Mouse (Mus musculus) 3134 (cell line): ENCODE data around the gene Samd4.
"Not testable (repeated sequence)": the region's sequence is repeated elsewhere in the genome, so short reads cannot be mapped to it uniquely, and the experiment has no call there.

Source experiments
- DNase-seq: peaks from one replicate; pipeline ENCODE4 v3.0.0-alpha.2; 2011; ENCODE audit warnings: low spot score; ENCODE audit not compliant: insufficient read length; ENCODE audit errors: extremely low read depth

Gene Samd4

DNA sequence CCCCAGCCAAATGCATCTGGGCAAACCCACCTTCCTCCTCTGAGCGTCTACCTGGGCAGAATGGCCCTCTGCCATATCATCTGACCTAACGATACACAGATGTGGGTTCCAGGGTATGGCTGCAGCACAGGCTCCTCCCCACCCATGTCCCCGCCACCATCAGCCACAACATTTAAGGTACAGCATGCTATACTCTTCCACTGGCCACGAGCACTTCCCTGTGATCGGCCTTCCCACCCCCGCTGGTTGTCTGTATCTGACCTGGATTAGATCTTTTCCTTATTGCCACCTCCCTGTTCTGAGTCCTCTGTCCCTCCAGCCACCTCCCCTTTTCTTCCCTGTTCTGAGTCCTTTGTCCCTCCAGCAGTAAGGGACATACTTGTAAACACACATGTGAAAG lies 209.3 kb downstream of the Samd4 start:
- no peak for DNase-seq

DNA sequence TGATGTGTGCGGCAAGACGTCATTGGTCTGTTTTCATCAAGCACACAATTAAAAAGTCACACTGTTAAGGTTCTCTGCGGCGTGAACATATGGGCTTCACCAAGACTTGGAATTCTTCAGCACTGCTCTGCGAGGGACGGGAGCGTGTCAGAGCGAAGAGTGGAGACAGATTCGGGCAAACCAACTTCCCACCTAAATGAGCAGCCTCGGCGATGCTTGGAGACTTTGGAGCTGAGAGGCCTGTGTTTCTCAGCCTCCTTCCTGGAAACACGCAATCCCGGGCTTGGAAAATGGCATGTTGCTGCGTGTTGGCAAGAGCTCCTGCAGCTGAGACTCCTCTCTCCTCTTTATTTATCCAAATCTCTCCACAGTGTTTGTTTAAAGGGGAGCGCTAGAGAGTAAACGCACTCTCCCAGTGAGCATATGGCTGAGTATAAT lies 210.7 kb downstream of the Samd4 start:
- no peak for DNase-seq

DNA sequence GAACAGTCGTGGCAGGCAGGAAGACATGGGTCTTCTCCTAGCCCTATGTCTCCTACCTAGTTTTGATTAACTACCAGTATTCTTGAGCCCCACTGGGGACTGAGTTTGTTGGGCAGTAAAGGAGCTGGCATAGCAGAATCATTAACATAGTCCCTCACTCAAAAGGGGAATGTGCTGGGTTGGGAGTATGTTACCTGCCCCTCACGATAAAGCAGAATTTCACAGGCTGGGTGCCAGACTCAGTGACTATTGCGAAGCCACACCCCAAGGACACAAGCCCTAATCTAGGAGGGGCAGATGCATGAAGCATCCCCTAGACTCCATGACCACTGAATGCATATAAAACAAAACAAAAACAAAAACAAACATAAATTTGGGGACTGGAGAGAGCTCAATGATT lies 212.4 kb downstream of the Samd4 start:
- no peak for DNase-seq

DNA sequence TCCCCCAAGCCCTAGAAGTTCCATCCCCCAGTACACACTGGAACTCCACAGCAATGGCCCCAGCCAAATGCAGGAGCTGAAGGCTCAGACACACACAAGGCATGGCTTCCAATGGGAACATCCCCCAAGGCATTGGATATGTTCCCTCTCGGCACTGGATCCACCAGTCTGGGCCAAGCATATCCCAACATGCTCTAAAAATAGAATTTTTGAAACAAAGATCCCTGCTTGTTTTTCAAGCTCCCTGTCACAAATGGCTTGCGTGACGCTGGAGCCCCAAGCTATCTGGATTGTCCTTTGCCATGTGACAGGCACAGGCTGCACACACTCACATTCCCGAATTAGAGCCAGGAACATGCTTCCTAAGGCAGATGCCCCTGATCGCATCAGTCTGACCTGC lies 213.7 kb downstream of the Samd4 start:
- no peak for DNase-seq

DNA sequence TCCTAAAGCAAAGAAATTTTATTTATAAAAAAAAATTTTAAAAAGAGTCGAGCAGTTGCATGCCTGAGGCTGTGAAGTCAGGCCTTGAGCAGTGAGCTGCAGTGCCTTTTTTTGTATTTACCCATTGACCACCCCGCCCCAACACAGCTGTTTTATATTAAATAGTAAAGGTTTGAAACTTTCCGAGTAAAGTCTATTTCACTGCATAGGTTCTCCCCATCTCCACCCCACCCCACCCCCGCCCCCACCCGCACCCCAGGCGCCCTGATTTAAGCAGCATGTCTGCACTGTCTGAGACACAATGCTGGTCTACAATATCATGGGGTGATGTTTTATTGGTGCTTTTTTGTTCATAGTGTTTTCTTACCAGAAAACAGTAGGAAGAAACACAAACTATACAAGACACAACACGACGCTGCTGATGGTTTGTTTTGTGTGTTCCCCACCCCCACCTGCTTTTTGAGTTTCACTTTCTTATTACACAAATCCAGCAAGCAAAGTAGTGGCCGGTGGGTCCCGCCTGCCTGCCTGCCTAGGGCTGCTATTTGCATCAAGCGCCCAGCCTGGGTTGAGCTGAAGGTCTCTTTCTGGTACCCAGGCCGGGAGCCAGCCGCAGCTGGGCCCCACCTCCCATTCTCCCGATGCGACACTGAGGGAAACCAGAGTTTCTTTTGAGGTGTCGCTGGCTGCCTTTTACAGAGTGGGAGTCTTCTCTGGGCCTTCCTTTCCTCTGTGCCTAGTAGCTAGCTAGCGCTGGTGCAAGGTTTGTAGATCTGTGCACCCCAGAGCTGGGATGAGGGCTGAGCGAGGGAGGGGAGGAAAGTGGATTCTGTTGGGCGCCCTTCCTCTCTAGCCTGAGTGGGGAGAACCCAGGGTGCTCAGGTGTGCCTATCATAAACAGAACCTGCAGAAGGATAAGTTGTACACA lies 221.9 kb downstream of the Samd4 start:
- DNase-seq = no peak

DNA sequence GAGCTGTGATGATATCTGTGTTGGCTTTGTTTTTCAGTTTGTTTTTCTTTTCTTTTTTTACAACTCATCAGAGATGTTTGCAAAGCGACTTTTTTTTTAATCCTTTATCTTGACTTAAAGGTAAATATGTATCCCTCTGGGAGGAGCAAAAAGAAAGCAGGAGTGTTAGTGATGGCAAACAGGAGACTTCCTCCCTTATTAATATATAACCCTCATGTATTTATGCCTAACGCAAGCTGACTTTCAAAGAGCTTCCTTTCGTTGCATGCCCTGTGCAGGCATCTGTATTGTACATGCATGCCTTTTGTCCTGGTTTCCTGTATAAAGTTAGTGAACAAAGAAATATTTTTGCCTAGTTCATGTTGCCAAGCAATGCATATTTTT lies 222.5 kb downstream of the Samd4 start:
- no peak for DNase-seq

DNA sequence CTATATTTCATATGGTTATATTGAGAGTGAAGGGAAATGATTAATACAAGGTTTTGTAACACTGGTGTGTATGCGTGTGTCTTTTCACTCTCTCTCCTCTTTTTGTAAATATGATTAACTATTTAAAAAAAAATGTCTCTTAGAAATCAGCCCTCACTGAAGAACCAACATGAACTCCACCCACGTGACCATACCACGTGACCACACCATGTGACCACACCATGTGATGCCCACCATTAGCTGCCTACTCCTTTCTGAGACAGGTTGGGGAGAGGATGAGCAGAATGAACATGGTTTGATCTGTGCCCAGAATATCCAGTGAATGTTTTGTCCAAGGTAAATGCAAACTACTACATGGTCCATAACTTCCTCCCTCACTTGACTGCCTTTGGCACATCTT lies 223.1 kb downstream of the Samd4 start:
- DNase-seq = no peak

DNA sequence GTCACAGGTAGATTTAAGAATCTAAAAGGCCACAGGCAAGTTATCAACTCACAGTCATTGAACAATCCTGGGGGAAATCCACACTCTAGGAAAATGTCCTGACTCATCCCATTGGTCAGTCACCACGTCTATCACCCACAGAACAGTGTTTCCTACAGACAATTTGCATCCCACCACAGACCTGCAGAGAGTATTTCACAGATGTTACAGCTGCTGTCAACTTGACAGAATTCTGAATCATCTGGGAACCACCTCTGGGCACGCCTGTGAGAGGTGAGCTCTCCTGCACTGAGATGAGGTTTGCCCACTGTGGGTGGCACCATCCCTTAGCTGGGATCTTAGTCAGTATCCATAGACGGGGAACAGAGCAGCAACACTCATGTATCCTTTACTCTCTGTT lies 224.8 kb downstream of the Samd4 start:
- DNase-seq = no peak

DNA sequence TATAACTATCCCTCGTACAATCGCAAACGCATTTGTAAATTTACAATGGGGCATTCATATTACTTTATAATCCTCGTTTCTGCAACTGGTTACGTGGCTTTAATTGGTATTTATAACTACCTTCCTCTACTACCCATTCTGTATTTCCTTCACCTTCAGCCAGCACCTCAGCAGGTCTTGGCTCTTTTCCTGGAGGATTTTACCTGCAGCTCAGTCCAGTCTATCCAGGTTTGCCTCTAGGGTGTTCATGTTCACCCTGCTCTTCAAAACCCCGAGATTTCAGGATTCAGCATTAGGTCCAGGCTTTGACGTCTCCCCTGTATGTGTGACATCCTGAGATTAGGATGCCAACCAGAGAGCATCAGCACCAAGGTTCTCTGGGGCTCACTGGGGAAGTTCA lies 227.7 kb downstream of the Samd4 start:
- DNase-seq = not testable (repeated sequence)

DNA sequence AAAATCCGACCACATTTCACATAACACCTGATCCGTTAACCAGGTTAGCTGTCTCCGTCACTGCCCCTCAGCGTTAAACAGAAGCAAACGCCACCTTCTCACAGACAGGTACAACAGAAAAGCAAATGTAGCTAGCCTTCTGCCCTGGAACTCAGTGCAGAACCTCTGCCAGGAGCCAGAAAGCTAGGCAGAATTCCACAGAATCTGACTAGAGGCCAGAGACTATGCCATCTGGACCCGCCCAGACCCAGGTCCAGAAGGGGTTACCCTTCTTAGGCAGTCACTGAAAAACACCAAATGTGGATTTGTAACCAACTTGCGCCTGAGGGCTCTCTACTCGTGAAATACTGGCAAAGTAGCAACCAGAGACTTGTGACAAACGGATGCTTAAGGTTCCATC lies 228.7 kb downstream of the Samd4 start:
- DNase-seq = no peak

DNA sequence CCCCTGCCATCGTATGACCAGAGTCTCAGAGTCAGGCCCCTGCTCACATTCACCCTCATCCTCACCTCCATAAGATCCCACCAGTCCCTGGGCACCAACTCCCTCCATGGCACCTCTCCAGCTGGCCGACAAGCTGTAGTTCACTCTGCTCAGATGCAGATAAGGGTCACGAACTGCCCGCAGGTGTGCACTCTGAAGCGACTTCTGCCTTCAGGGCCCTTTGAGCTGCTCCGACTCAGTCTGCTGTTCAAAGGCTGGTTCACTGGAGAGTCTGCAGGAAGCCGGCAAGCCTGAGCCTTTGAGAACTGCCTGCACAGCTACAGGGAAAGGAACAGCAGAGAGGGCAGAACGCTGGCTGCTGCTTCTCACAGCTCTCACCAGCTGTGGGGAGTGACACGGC lies 232.5 kb downstream of the Samd4 start:
- no peak for DNase-seq

DNA sequence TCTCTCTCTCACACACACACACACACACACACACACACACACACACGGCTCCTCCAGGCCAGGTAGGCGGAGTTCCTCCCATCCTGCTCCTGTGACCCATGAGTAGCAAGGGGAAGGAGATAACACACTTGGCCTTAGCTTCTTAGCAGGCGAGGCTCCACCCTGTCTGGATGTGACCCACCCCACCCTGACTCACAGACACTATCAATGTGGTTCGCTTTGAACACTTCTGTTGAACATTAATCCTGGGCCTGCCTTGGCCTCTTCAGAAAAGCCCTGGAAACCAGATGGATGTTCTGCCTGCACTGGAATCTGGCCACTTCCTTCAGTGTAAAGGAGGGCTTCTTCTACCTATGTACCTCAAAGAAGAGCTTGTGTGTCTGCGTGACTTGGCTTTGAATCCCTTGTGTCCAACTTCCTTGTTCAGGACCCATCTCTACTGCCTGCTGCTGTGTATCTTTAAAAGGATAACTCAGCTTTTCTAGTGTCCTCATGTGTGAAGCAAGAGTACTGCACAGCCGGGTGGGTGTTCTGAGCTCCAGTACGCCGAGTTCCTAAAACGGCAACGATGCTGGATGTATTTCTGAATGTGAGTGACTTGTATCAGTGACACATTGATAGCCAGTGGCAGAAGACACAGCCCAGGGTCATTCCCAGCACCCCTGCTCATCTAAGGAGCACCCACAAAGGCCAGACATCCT lies 233.6 kb downstream of the Samd4 start:
- no peak for DNase-seq

DNA sequence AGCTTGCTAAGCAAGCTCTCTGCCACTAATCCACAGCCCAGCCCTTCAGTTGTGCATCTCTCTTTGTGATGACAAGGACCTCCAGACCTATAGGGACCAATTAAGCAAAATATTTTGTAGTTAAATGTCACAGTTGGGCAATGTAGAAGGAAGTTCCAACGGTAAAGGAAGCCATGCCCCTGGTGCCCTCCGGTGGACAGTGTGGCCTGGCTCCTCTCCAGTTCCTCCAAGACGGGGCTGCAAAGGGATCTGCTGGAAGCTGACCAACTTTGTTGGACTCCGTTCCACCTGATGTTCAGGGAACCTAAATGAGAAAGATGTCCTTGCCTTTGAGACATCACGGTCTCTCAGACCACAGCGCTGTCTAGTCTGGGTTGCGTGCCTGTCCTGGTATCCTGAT lies 234.9 kb downstream of the Samd4 start:
- no peak for DNase-seq

DNA sequence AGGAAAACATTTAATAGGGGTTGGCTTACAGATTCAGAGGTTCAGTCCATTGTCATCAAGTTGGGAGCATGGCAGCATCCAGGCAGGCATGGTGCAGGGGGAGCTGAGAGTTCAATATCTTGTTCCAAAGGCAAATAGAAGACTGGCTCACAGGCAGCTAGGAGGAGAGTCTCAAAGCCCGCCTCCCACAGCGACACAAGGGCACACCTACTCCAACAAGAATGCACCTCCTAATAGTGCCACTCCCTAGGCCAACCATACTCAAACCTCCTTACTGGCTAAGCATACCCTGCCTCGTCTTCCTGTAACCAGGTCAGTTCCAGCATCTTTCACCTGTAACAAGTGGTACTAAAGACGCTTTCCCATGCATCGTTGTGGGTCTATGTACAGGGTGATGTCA lies 245.3 kb downstream of the Samd4 start:
- DNase-seq = no peak

DNA sequence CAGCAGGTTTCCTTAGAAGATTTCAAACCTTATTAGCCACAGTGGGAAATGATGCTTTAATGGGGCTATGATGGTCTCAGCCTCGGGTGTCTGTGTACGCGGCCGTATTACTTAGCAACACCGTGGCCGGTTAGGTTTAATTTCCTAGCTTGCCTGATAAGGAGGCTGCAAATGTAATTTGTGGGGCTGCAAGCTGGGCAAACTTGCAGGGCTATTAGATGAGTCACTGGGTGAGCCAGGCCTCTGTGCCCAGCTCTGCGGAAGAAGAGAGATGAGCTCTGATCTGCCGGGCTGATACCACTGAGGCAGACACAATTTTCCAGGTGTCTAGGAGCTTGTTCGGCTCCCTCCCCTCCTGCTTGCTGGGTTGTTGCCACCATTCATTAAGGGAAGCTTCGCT lies 251.3 kb downstream of the Samd4 start:
- DNase-seq = no peak

DNA sequence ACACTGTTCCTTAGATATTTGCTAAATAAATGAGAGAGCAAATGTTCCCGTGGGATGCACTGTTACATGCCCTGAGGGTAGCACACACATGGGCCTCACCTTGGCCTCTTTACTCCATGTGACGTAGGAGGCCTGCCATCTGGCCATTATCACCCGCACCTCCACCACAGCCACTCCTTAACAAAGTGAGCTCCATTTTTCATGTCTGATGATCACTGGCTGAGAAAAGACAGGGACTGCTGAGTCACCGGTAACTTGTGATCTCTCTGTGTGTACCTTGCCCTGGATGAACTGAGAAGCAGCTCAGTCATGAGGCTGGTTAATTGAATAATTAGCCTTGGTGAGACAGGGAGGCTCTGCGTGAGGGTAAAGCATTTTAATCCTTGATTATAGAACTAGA lies 254.0 kb downstream of the Samd4 start:
- no peak for DNase-seq

DNA sequence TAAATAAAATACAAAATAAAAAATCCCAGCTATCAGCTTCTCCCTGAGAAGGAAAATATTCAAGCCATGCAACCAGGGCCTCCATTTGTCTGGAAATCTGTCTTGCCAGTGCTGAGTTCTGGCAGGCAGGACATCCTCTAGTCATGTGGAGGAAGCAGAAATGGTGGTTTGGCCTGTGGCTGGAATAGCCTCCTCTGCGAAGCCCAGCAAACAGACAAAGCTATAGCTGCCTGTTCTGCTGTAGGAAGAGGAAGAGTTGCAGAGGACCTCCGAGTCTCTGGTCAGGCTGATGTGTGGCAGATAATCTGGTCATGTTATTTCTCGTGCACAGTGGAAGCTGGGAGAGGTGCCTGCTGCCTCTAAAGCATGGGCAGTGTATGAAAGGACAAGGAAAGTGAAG lies 256.2 kb downstream of the Samd4 start:
- DNase-seq = no peak

DNA sequence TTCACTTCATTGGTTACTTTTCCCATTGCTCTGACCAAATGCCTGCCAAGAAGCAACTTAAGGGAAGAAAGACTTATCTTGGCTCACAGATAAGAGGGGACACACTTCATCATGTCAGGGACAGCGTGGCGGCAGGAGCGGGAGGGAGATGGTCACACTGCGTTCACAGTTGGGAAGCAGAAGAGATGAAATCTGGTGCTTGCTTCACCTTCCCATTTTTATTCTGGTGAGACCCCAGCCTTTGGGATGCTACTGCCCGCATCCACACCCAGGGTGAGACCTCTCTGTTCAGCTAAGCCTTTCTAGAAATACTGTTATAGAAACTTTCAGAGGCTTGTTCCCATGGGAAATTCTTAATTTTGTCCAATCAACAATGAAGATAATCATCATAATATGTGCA lies 261.7 kb downstream of the Samd4 start:
- DNase-seq = no peak

DNA sequence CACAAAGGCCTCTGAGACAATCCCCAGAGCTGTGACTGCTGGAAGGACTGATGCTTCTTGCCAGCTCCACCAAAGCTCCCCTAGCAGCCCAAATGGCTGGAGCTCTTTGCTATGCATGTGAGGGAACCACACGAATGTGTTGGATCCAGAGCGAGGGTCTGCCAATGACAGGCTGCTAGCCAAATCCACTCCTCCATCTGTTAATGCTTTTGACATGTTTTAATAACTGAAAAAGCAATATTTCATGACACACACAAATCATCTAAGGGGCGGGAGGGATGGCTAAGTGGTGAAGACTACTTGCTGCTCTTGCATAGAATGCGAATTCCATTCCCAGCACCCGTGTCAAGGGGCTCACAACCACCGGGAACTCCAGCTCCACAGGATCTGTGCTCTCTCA lies 268.7 kb downstream of the Samd4 start:
- DNase-seq = no peak

DNA sequence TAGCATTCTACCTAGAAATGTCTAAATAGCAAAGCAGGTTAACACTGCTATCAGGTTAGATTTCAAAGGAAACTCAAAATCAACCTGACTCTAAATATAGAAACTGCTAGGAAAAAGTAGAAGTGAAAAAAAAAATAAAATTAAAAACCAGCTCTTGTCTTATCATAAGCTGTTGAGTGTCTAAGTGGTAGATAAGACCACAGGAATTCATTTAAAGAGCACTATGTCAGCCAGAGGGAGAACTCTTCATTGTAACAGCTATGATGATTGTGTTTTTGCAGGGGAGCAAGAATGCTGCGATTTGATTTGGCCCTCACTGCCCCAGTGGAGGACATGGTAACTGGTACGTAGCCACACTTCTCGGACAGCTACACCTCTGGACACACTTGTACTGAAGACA lies 271.6 kb downstream of the Samd4 start:
- DNase-seq = no peak
